Mouse (Mus musculus) ovary, postnatal 36 days (tissue): ENCODE data around the gene Cdc26.
A peak's percentile ranks its signal among the peaks of the same experiment; 100 is the strongest.

Source experiments
- DNase-seq: peaks from one replicate; pipeline ENCODE4 v3.0.0; 2022; ENCODE audit warnings: low spot score, mixed read lengths

Cdc26 gene

DNA sequence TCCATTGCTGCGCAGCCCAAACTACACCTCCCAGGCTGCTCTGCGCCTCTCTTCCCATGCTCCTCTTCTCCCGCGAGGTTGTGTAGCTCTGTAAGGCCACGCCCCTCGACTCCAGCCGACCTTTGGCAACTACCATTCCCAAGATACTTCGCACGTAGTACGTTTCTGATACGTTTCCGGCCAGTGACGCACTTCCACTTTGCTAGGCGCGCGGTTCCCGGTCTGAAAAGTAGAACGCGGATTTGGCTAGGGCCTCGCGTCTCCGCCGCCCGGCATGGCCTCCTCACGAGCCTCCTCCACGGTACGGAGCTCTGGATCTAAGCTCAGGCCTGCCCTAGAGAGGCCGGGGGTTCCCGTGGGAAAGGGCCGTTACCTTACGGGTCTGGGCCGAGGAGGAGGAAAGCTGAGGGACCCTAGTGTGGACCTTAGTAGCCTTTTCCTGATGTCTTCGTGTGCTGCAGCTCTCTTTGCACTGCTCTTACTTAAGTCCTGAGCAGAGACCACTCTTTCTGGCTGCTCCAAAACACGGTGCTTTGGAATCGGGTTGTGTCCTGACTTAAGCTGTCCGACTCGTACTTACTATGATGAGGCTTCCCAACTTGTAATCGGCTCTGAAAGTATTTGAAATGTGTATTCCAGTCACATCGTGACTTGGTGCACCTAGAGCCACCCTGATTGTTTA, at the start of gene Cdc26, which contains the start of gene Prpf4:
TSS of gene Cdc26 (minus strand) at position 42 of the 682 bp plus-strand sequence.
TSS of gene Prpf4 (plus strand) at position 197 of the 682 bp plus-strand sequence.
- peak; percentile 94 for DNase-seq

DNA sequence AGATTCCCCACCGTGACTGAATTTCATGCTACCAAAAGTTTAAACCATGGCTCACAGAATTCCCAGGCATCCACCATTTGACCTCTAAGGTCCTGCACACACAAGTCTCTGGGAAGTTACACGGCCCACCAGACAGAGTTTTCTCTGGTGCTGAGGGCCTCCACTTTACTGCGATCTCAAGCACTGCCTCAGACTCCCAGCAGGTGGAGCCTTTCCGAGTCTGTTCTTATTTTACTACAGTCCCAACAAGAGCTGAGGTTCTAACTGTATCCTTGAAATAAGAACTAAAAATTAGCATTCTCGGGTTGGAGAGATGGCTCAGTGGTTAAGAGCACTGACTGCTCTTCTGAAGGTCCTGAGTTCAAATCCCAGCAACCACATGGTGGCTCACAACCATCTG, 46.6 kb upstream of the Cdc26 start:
- peak; percentile 29 for DNase-seq

DNA sequence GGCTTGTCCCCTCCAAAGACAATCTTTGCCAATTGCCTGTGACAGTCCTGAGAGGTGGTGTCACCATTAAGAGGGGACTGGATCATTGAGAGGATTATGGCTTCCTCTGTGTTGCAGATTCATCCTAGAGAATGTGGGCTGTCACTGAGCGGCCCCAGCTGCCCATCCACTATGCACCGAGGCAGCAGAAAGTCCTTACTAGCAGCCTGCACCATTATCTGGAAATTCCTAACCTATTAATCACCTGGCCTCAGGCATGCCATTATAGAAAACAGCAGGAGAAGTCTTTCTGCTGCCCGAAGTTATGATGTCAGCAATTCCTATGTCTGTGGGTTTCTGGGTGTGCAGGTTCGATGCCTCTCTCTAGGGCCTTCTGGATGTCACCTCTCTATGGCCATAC, 32.5 kb upstream of the Cdc26 start:
- no peak for DNase-seq

DNA sequence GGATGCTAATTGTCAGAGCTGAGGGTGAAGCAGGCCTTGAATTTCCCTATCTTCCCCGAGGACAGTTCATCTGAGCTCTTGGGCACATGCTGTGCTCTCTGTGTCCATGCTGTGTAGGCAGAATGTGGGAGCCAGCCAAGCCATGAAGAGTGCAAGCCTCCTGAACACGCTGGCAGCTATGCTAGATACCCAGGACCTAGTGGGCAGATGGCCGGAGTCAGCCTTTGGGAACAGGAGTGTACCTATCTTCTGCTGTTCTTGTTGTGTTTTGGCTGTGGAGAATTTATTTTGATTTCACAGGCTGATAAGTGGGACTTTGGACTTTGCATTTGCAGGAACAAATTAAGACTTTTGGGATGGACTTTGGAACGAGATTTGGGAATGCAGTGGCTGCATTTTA, 32.1 kb upstream of the Cdc26 start:
- no peak for DNase-seq

DNA sequence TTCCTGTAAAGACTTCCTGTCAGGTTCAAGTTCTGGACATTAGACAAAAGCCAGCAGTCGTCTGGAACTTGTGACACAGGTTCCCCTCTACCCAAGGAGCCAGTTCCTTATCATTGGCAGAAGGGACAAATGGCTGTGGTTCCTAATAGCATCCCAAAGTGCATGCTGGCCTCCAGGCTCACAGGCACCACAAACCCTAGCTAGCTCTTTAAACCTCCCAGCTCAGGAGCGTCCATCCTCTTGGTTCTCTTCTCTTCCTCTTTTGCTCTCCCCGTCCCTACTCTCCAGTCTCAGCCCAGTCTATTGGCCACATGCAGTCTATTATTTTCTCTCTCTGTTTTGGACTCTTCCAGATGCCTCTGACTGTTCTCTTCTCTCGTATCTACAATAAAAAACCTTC, 31.4 kb upstream of the Cdc26 start:
- no peak for DNase-seq

DNA sequence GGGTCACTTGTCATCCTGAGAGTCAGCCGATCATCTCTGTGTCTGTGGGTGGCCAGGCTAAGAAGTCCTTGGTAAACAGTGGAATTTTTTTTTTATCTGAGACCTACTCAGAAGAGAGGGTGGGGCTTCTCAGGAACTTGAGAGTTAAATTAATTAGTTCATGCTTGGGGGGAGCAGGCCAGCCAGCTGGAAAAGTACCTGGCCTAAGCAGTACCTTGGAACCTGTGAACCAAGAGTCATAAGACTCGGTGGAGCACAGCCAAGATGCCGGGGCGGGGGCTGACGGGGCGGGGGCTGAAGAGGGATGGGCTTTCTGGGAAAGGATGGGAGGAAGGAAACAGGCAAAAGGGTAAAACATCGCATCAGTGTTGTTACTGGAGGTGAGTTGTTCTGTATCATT, 29.4 kb upstream of the Cdc26 start:
- no peak for DNase-seq

DNA sequence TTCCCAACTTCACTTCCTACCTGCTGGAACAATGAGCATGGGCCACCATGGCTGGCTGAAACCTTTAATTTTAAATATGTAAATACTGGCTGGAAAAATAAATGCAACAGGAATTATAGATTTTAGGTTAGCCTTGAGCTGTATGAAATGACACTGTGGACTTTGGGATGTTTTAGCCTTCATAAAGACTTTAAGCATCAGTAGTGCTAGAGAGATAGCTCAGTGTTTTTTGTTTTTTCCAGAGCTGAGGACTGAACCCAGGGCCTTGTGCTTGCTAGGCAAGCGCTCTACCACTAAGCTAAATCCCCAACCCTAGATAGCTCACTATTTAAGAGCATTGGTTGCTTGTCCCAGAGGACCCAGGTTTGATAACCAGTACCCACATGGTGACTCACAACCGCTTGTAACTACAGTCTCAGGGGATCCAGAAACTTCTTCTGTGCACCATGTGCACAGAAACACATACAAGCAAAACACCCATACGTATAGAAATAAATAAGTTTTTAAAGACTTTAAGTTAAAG, 28.9 kb upstream of the Cdc26 start:
- DNase-seq = no peak

DNA sequence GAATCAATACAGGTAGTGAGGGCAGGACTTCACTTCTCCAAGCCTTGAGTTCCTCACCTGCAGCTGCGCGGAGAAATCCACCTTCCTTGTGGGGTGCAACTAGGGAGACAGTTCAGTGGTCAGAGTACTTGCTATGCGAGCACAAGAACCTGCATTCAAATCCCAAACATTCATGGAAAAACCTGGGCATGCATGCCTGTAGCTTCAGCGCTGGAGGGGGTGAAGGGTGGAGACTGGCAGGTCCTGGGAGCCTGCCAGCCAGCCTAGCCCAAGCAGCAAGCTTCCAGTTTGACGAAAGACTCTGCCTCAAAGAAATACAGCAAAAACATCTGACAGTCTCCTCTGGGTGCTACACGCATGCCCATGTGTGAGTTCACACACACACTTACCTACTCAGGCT, 26.6 kb upstream of the Cdc26 start, which contains the start of gene Rnf183:
TSS of gene Rnf183 (minus strand) at position 172 of the 400 bp plus-strand sequence.
- no peak for DNase-seq

DNA sequence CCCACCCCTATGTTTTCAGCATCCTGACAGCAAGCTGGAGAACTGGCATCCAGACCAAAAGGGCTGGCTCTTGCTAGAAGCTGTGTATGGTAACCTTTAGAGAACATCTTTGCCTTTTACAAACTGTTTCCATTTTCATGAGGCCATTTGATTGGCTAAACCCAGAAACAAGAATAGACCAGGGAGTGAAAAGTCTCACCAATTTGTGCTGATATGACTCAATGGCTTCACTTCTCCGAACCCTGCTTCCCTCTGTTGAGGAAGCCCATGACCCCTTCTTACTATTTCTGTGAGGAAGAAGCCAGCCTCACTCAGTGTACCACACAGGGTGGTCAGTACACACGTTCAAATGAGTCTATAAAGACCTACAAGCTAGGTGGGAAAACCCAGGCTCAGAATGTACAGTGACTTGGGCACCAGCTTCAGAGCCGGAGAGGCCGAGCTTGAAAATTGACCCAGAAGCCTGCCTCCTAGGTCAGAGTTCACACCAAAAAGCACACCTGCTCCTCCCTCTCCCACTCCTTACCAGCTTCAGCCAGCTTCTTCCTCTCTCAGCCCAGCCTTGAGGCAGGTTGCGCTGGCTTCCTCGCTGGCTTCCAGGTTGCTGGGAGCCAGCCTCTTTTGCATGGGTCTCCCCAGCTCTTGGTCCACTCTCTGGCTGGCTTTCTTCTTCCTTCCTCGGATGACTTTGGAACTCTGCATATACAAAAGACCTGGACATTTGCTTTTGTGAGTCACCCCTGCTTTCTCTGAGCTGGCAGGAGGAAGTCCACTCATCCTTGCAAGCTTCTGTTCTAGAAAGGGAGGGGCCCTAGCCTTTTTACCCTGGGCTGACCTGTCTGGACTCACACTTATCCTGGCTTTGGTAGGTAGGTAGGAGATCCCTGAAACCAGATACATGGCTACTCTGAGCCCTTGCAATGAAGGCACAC, 25.8 kb upstream of the Cdc26 start:
- DNase-seq = no peak

DNA sequence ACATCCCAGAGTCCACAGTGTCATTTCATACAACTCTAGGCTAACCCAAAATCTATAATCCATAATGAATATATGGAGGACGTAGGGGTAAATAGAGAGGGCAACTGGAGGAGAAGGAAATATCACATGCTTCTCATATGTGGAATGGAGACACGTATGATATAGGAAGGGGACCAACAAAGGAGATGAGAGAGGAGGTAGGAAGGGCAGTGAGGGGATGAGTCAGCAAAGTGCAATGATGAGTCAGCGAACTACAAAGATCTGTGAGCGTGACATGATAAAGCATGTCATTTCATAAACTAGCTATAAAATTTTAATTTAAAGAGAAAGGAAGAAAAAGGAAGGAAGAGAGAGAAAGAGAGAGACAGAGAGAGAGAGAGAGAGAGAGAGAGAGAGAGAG, 23.1 kb upstream of the Cdc26 start:
- no peak for DNase-seq

DNA sequence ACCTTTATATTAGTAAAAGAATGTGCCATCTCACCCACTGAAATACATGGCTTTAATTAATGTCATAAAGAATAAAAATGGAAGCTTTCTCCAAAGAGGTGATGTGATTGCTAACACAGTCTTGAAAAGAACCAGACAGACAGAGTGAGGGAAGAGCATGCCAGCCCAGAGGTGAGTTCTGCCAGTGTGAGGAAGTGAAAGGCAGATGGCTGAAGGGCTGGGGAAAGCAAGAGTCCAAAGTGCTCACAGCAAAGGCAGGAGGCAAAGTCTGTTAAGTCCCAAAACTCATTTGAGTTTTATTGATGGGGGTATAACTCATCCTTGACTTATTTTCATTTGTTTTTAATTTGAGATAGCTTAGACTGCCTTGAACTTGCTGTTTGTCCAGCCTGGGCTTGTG, 22.2 kb upstream of the Cdc26 start:
- no peak for DNase-seq

DNA sequence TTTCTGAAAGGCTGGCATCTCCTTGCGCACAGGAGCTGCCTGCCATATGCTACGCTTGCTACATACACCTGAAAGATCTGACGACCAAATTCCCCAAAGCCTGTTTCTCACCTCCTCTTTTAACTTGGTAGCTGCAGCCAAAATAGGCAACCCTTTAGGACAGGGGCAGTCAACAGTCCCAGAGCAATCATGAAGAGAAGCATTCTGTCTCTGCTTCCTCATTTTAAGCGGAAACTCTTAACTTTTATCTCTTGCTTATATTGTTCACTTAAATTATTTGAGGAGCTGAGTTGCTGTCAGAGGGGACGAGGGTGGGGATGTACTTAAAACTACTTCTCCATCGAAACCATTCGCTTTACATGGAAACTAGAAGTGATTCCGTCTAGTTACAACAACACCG, 21.2 kb upstream of the Cdc26 start:
- DNase-seq = no peak

DNA sequence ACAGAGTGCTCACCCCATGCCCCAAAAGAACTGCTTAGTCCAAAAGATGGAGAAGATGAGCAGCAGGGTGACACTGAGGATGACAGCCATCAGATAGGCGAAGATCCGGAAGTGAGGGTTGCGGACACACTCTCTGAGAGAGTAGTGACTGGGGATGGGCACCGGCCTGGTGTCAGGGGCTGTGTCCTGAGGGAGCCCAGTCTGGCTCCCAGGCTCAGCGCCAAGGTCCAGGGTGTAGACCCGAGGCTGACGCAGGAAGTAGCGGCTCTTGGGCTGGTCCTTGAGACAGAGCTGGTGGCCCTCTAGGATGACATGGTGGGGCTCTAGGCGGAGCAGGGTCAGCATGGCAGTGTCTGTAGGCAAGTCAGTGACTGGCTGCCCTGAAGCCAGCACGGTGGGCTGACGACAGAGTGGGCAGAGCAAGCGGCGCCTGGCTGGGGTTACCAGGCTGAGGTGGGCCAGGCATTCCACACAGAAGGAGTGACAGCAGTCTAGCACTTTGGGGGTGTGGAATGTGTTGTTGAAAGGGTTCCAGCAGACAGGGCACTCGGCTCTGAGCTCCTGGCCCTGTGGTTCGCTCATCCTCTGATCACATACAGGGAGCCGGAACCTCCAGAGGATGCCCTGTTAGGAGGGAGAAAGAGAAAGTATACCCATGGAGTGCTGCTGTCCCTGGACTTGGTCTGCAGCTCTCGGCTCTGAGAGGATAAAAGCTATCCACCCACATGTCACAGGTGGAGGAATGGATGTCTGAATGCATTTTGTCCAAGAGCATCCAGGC, 19.7 kb upstream of the Cdc26 start:
- no peak for DNase-seq

DNA sequence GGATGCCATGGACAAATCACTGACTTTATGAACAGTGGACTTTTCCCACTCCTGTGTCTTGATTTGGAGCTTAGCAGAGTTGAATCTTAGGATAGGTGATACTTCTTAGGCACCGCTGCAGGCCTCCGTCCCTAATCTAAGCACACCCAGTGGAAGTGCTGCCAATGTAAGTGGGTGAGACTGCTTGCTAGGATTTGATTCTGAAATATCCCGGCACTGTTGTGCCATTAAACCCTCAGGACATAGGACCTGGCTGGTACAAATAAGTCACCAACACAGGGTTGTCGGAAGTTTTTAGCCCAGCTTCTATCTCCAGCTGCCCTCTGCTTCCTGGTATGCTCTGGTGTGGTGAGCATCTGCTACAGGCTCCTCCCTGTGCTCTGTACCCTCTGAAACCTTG, 17.4 kb upstream of the Cdc26 start:
- no peak for DNase-seq

DNA sequence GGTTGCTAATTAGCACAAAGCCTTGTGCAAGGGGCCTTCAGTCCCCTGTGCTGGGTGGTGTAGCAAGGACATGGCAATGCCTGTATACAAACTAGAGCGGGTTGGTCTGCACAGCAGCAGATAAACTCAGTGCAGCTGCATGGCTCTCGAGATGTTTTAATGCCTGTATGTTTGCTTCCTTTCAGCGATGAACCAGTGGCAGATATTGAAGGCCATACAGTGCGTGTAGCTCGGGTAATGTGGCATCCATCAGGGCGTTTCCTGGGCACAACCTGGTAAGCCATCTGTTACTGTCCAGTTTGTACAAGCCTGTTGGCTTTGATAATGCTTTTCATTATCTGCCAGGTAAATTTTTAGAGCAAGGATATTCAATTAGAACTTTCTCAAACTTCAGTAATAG, 10.6 kb upstream of the Cdc26 start:
- no peak for DNase-seq

DNA sequence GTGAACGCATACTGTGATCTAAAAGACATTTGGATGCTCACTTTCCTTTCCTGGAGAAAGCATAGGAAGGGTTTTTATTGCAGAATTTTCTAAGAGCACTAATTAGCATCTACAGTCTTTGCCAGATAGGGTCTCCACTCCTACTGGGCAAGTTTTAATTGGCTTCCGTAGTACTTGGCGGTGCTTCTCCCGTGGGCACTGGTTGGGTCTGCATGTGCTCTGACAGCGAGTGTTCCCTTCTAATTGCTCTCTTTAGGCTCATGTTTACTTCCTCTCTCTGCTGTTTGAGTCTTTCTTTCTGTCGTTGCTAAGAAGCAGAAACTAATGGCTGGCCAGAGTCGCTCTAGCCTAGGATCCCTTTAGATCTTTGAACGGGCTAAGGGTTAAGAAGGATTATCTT, 10.0 kb upstream of the Cdc26 start:
- DNase-seq = no peak

DNA sequence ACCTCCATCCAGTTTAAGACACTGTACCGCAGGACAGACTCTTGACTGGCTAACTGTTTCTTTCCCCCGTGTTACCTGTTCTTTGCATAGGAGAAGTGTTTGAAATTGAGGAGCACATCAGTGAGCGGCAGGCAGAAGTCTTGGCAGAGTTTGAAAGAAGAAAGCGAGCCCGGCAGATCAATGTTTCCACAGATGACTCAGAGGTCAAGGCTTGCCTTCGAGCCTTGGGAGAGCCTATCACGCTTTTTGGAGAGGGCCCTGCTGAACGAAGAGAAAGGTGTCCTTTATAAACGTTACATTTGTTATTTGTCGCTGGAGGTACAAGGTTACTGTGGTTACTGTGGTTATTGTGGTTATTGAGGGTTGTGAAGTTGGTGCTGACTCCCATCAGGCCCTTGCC, 3.2 kb upstream of the Cdc26 start:
- no peak for DNase-seq

DNA sequence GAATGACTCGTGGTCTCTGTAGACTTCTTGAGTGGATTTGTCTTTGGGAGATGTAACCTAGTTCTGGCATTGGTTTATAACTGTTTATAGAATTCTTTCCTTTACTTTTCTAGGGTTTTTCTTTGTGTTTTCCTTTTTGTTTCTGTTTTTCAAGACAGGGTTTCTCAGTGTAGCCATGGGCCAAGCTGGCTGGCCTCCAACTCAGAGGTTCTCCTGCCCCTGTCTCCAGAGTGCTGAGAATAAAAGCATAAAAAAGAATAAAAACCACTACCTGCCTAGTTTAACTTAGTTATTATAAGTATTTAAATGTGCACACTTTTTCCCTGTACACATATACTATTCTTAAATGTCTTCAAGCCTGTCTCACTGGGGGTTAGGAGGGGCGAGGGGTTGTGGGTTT, 1.9 kb upstream of the Cdc26 start:
- no peak for DNase-seq

DNA sequence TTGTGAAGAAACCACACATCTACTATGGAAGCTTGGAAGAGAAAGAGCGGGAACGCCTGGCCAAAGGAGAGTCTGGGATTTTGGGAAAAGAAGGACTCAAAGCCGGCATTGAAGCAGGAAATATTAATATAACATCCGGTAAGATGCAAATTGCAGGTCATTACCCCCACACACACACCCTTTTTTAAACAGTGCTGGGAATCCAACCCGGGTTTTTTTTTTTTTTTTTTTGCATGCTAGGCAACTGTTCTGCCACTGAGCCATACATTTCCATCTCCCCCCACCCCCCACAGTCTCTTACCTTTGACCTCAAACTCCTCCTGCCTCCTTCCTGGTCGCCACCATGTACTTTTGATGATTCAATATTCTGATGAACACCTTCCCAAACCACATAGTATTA, 1.2 kb upstream of the Cdc26 start:
- no peak for DNase-seq

DNA sequence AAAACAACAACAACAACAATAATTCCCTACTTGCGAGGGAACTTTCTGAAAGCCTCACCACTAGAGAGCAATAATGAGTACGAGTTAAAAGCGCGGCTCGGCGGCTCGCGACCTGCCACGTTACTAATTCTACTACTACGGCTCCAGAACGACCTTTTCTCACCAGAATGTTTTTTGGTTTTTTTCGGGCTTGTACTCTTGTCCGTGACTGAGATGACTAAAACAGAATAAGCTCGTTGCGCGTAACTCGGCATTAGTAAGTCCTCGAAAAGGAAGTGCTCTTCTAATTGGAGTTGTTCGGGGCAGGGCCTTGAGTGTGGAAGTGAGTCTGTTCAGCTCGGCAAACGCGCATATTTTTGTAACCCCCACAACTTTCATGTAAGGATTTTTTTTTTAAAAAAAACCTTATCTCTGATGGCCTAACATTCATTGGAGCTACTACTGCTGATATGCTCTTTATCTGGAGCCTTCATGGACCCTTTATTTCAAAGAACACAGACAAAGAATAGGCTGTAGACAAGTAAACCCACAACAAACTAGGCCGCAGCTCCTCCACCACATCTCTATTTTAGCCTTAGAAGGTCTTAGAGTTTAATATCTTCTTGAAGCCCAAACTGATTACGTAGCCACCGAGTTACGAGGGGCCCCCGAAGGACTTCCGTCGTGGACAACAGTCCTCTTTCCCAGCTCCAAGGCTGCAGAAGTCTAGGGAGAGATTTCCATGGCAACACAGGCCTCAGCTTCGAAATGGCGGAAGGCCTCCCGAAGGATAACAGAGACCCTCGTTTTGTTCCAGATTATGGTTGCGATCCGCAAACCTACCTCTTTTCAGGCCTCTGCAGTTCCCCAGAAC, 486 bp downstream of the Cdc26 start:
- peak; percentile 42 for DNase-seq

DNA sequence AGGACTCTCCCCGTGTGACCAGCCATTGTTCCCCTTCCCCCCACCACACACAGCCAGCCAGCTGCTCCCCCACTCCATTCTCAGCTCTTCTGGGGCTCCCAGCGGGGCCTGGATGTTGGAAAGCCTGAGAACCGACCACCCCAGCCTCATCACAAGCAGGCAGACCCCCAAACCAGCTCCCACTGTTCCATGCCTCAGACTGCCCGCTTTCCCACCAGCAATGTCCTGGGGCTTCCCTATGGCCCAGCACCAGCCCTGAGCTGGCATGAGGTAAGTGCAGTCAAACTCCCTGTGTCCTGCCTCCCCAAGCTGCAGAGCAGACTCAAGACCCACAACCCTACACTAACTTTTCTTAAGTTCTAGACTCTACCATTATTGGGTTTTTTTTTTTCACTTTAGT, 2.3 kb downstream of the Cdc26 start:
- DNase-seq = no peak
